In the genomic region with DNA sequence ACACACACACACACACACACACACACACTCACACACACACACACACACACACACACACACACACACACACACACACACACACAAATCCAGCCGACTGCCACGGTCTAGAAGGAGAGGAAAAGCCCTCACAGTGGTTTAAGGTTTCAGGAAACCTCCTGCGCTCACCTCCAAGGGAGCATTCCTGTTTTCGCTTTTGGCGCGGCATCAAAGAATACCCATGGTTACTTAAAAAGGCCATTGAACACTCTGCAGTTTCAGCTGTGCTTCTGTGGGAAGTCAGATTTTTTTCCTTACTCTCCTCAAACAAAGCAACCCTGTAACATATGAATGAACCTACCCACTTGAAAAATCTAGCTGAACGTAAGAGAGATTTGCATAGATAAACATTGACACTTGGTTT, we compare ENCODE assay signal across 11 mouse cellular contexts.
A peak's percentile ranks its signal among the peaks of the same experiment; 100 is the strongest.
DNase-seq lines count a peak whose midpoint lies in the region; ATAC-seq and TF ChIP-seq lines count a peak whose summit lies in the region.
"Had no signal": no experiment of that assay in that cellular context is flagged by ENCODE, and none has a peak within 500 bp of the region (broad histone marks: within the 10 kb centered on the region; RNA-seq: fewer than 3 reads in every experiment).

No protein-coding gene starts in this region.

- TF ChIP-seq CTCF in gastrocnemius, adult 2 months (IDR thresholded peaks at IDR 0.05), result no peak

- peak; percentile 72 for DNase-seq in midbrain, embryonic 14.5 days
- DNase-seq in kidney, postnatal 36 days, result peak; percentile 71 to 72
- peak; percentile 72 for DNase-seq in mesoderm, embryonic 11.5 days (ENCODE audit: low read depth, low spot score)
- DNase-seq in gastrocnemius, adult 2 months, result no peak
- DNase-seq: cerebellum, adult 8-10 months; gastrocnemius, postnatal 10 days had no signal

- 31% methylated on average over 7 of the region's 7 CpGs for WGBS in midbrain, embryonic 14.5 days
- WGBS in midbrain, embryonic 15.5 days, result 18% methylated on average over 7 of the region's 7 CpGs
- 5% methylated on average over 7 of the region's 7 CpGs for WGBS in embryonic facial prominence, embryonic 13.5 days
- 38% methylated on average over 7 of the region's 7 CpGs for WGBS in heart, embryonic 12.5 days
- WGBS in heart, embryonic 11.5 days (ENCODE audit: insufficient replicate concordance), result 31% methylated on average over 7 of the region's 7 CpGs

- no peak for ATAC-seq in midbrain, embryonic 14.5 days (ENCODE audit: low FRiP score, low TSS enrichment)
- no peak for ATAC-seq in midbrain, embryonic 15.5 days (replicated peaks)
- ATAC-seq in embryonic facial prominence, embryonic 13.5 days (ENCODE audit: insufficient number of reproducible peaks, insufficient read depth, low FRiP score, low TSS enrichment, low read depth), result 0 out of 2 replicates have a peak, but pooled peaks have one; percentile 67
- no peak for ATAC-seq in heart, embryonic 12.5 days (ENCODE audit: insufficient number of reproducible peaks, low FRiP score)
- ATAC-seq in heart, embryonic 11.5 days (replicated peaks; ENCODE audit: insufficient number of reproducible peaks, low FRiP score, low TSS enrichment), result no peak

- no peaks in the 10 kb centered on the region for H3K4me1 ChIP-seq in midbrain, embryonic 14.5 days (ENCODE audit: control insufficient read depth, insufficient read depth, low read length)
- no peaks in the 10 kb centered on the region for H3K4me1 ChIP-seq in midbrain, embryonic 15.5 days
- H3K4me1 ChIP-seq in embryonic facial prominence, embryonic 13.5 days, result 0 out of 2 replicates have a peak, but pooled peaks cover 4% of the 10 kb centered on the region
- peaks cover 10% of the 10 kb centered on the region; the same call in 1 of the 2 replicates for H3K4me1 ChIP-seq in heart, embryonic 12.5 days (replicated peaks)
- peaks cover 6% of the 10 kb centered on the region; the same call in 1 of the 2 replicates for H3K4me1 ChIP-seq in heart, embryonic 11.5 days (ENCODE audit: control insufficient read depth, insufficient read depth, low read length)

- H3K36me3 ChIP-seq in midbrain, embryonic 14.5 days (ENCODE audit: control insufficient read depth, insufficient read depth, low read length), result no peaks in the 10 kb centered on the region
- H3K36me3 ChIP-seq in midbrain, embryonic 15.5 days (replicated peaks), result no peaks in the 10 kb centered on the region
- H3K36me3 ChIP-seq in embryonic facial prominence, embryonic 13.5 days, result no peaks in the 10 kb centered on the region
- no peaks in the 10 kb centered on the region for H3K36me3 ChIP-seq in heart, embryonic 12.5 days
- H3K36me3 ChIP-seq in heart, embryonic 11.5 days (ENCODE audit: control insufficient read depth, insufficient read depth, low read length), result no peaks in the 10 kb centered on the region

- no peak overlapping the region for H3K4me3 ChIP-seq in midbrain, embryonic 14.5 days (replicated peaks; ENCODE audit: low read depth, low read length)
- no peak overlapping the region for H3K4me3 ChIP-seq in midbrain, embryonic 15.5 days
- H3K4me3 ChIP-seq in embryonic facial prominence, embryonic 13.5 days, result no peak overlapping the region
- no peak overlapping the region for H3K4me3 ChIP-seq in gastrocnemius, adult 2 months
- H3K4me3 ChIP-seq in heart, embryonic 12.5 days, result no peak overlapping the region
- no peak overlapping the region for H3K4me3 ChIP-seq in heart, embryonic 11.5 days (ENCODE audit: low read depth, low read length)
- H3K4me3 ChIP-seq: layer of hippocampus, adult 2 months had no signal

- H3K27me3 ChIP-seq in midbrain, embryonic 14.5 days (ENCODE audit: control insufficient read depth, insufficient read depth, low read length), result no peaks in the 10 kb centered on the region
- no peaks in the 10 kb centered on the region for H3K27me3 ChIP-seq in midbrain, embryonic 15.5 days (replicated peaks)
- no peaks in the 10 kb centered on the region for H3K27me3 ChIP-seq in embryonic facial prominence, embryonic 13.5 days
- H3K27me3 ChIP-seq in heart, embryonic 12.5 days (replicated peaks), result no peaks in the 10 kb centered on the region
- no peaks in the 10 kb centered on the region for H3K27me3 ChIP-seq in heart, embryonic 11.5 days (ENCODE audit: control insufficient read depth, insufficient read depth, low read length)

- H3K4me2 ChIP-seq in midbrain, embryonic 14.5 days (ENCODE audit: low read length), result no peak overlapping the region
- H3K4me2 ChIP-seq in midbrain, embryonic 15.5 days, result no peak overlapping the region
- H3K4me2 ChIP-seq in embryonic facial prominence, embryonic 13.5 days, result no peak overlapping the region
- H3K4me2 ChIP-seq in heart, embryonic 12.5 days, result no peak overlapping the region
- H3K4me2 ChIP-seq in heart, embryonic 11.5 days, result no peak overlapping the region

- H3K27ac ChIP-seq in midbrain, embryonic 14.5 days (replicated peaks; ENCODE audit: low read depth, low read length), result no peak overlapping the region
- H3K27ac ChIP-seq in midbrain, embryonic 15.5 days, result no peak overlapping the region
- peak overlapping the region; percentile 64; the same call in 1 of the 2 replicates for H3K27ac ChIP-seq in embryonic facial prominence, embryonic 13.5 days
- H3K27ac ChIP-seq in gastrocnemius, adult 2 months, result no peak overlapping the region
- no peak overlapping the region for H3K27ac ChIP-seq in heart, embryonic 12.5 days (ENCODE audit: poor library complexity, severe bottlenecking)
- no peak overlapping the region for H3K27ac ChIP-seq in heart, embryonic 11.5 days (ENCODE audit: low read depth, low read length)
- H3K27ac ChIP-seq: layer of hippocampus, adult 2 months had no signal

- H3K9ac ChIP-seq in midbrain, embryonic 14.5 days (replicated peaks; ENCODE audit: low read length), result no peak overlapping the region
- H3K9ac ChIP-seq in midbrain, embryonic 15.5 days, result no peak overlapping the region
- H3K9ac ChIP-seq in embryonic facial prominence, embryonic 13.5 days, result no peak overlapping the region
- H3K9ac ChIP-seq in heart, embryonic 12.5 days, result no peak overlapping the region
- H3K9ac ChIP-seq in heart, embryonic 11.5 days (ENCODE audit: low read depth, low read length), result no peak overlapping the region

- intact Hi-C loops in gastrocnemius, adult 2 months (cut with DNase I), result no loop called here

- H3K9me3 ChIP-seq in midbrain, embryonic 14.5 days (ENCODE audit: control insufficient read depth, low read length), result no peaks in the 10 kb centered on the region
- H3K9me3 ChIP-seq in midbrain, embryonic 15.5 days, result no peaks in the 10 kb centered on the region
- H3K9me3 ChIP-seq in embryonic facial prominence, embryonic 13.5 days, result no peaks in the 10 kb centered on the region
- H3K9me3 ChIP-seq in heart, embryonic 12.5 days (replicated peaks), result 0 out of 2 replicates have a peak, but pooled peaks cover 3% of the 10 kb centered on the region
- no peaks in the 10 kb centered on the region for H3K9me3 ChIP-seq in heart, embryonic 11.5 days (replicated peaks; ENCODE audit: control insufficient read depth, low read length)
